In the genomic region with DNA sequence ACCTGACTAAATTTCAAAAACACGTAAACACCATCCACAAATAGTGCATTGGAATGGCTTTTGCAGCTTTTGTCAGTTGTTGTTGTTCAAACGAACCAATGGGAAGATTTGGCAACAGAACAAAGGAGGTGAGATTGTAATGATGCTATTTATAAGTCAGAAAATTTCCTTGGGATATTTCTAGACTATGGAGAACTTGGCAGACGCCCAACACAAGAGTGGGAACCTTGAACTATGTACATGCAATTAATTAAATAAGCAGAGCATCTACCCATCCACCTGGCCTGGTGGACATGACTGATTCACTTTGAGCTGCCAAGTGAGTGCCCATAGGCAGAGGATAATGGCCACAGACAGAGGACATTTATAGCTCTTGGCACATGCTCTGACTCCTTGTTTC, we compare ENCODE assay signal across 17 mouse cellular contexts. TPM values are rescaled to one million over a fixed set of nuclear protein-coding genes. Genes with fewer than 3 reads are reported as not detected.
DNase-seq lines count a peak whose midpoint lies in the region; ATAC-seq and TF ChIP-seq lines count a peak whose summit lies in the region.
"Had no signal": no experiment of that assay in that cellular context is flagged by ENCODE, and none has a peak within 500 bp of the region (broad histone marks: within the 10 kb centered on the region; RNA-seq: fewer than 3 reads in every experiment).

No protein-coding gene starts in this region.

- no peak for TF ChIP-seq CTCF in kidney, postnatal 0 days (IDR thresholded peaks at IDR 0.05; ENCODE audit: low read depth)
- no peak for TF ChIP-seq CTCF in intestine, postnatal 0 days (IDR thresholded peaks at IDR 0.05; ENCODE audit: low read depth)

- 52% methylated on average over 3 of the region's 3 CpGs for WGBS in kidney, postnatal 0 days
- WGBS in intestine, postnatal 0 days: 49% methylated on average over 3 of the region's 3 CpGs

- no peak overlapping the region for H3K27ac ChIP-seq in kidney, postnatal 0 days
- H3K27ac ChIP-seq in intestine, postnatal 0 days (ENCODE audit: low read depth, low read length): no peak overlapping the region
- H3K27ac ChIP-seq: limb, embryonic 10.5 days; liver, embryonic 12.5 days; neural tube, embryonic 13.5 days had no signal

- no peak overlapping the region for H3K9ac ChIP-seq in kidney, postnatal 0 days (ENCODE audit: low read depth, low read length)
- H3K9ac ChIP-seq in intestine, postnatal 0 days (ENCODE audit: low read depth, low read length): no peak overlapping the region
- H3K9ac ChIP-seq: liver, embryonic 12.5 days; neural tube, embryonic 13.5 days had no signal

- H3K4me3 ChIP-seq in kidney, postnatal 0 days (replicated peaks; ENCODE audit: low read depth, low read length): no peak overlapping the region
- H3K4me3 ChIP-seq in intestine, postnatal 0 days (ENCODE audit: low read depth, low read length): no peak overlapping the region
- H3K4me3 ChIP-seq: limb, embryonic 10.5 days; liver, embryonic 12.5 days; neural tube, embryonic 13.5 days had no signal

- H3K9me3 ChIP-seq in kidney, postnatal 0 days (replicated peaks; ENCODE audit: low read length): no peaks in the 10 kb centered on the region
- 0 out of 2 replicates have a peak, but pooled peaks cover 3% of the 10 kb centered on the region for H3K9me3 ChIP-seq in intestine, postnatal 0 days (ENCODE audit: control insufficient read depth)
- H3K9me3 ChIP-seq: limb, embryonic 10.5 days; liver, embryonic 12.5 days had no signal

- no peaks in the 10 kb centered on the region for H3K27me3 ChIP-seq in kidney, postnatal 0 days (ENCODE audit: insufficient read depth, low read length)
- H3K27me3 ChIP-seq in intestine, postnatal 0 days (replicated peaks; ENCODE audit: control insufficient read depth, insufficient read depth, low read length): no peaks in the 10 kb centered on the region; the same call in 1 of the 2 replicates
- H3K27me3 ChIP-seq: liver, embryonic 12.5 days; neural tube, embryonic 13.5 days had no signal

- H3K36me3 ChIP-seq in kidney, postnatal 0 days (ENCODE audit: insufficient read depth, low read length): no peaks in the 10 kb centered on the region
- no peaks in the 10 kb centered on the region for H3K36me3 ChIP-seq in intestine, postnatal 0 days (ENCODE audit: control insufficient read depth, insufficient read depth)
- H3K36me3 ChIP-seq: limb, embryonic 10.5 days; liver, embryonic 12.5 days; neural tube, embryonic 13.5 days had no signal

- no peaks in the 10 kb centered on the region for H3K4me1 ChIP-seq in kidney, postnatal 0 days (replicated peaks; ENCODE audit: insufficient read depth, low read length)
- no peaks in the 10 kb centered on the region for H3K4me1 ChIP-seq in intestine, postnatal 0 days (replicated peaks; ENCODE audit: control insufficient read depth, insufficient read depth, low read length)
- H3K4me1 ChIP-seq: limb, embryonic 10.5 days; liver, embryonic 12.5 days; neural tube, embryonic 13.5 days had no signal

- H3K4me2 ChIP-seq in kidney, postnatal 0 days (ENCODE audit: low read length): no peak overlapping the region
- no peak overlapping the region for H3K4me2 ChIP-seq in intestine, postnatal 0 days (replicated peaks; ENCODE audit: low read depth)
- H3K4me2 ChIP-seq: liver, embryonic 12.5 days; neural tube, embryonic 13.5 days had no signal

- peak; percentile 16 for DNase-seq in kidney, postnatal 0 days (ENCODE audit: low spot score)
- no peak for DNase-seq in kidney, adult 9 months
- peak; percentile 62 for DNase-seq in adrenal gland, postnatal 14 days
- peak; percentile 65 to 75 for DNase-seq in heart, adult 9 months (ENCODE audit: low spot score in 2 of 2)
- peak; percentile 58 for DNase-seq in heart, postnatal 4 days
- no peak for DNase-seq in layer of hippocampus, postnatal 36 days
- DNase-seq: cerebellum, adult 2 months; thymus, adult 18-20 months had no signal

- no peak for ATAC-seq in kidney, postnatal 0 days (replicated peaks; ENCODE audit: low FRiP score, low read depth)
- no peak for ATAC-seq in intestine, postnatal 0 days
- ATAC-seq: CD4-positive, CD25-positive, alpha-beta regulatory T cell, adult 4 months; forebrain, embryonic 14.5 days; liver, embryonic 12.5 days; lung, postnatal 0 days; midbrain, embryonic 16.5 days had no signal

RNA-seq across cellular contexts. Expression of gene Kcnh2, which starts 59.5 kb away (rescaled TPM):
- polyA plus RNA-seq in kidney, postnatal 0 days (2015; fragmentation: Nextera tagmentation; extraction: Ambion mirVana): 3.9 and 4.4 TPM in 2 replicates
- total RNA-seq in adrenal gland, postnatal 14 days (2021): 10.7 and 11.1 TPM in 2 replicates
- total RNA-seq in heart, postnatal 4 days (2021): 100 to 1,000 TPM; 108 to 118 TPM
- polyA plus RNA-seq in intestine, postnatal 0 days (2015; fragmentation: Nextera tagmentation; extraction: Ambion mirVana): 3.0 and 3.1 TPM in 2 replicates
- 10 to 100 TPM; 21.3 to 23.7 TPM for total RNA-seq in layer of hippocampus, postnatal 36 days (2021)
- total RNA-seq: megakaryocyte, adult 5-6 weeks had no signal

Comparison
In these comparisons a context has a peak if more than half of its experiments do, and no peak if none do; other contexts are left out.
1. DNase-seq: peak in kidney, postnatal 0 days (single experiment), adrenal gland, postnatal 14 days (single experiment), heart, adult 9 months (2 of 2) and heart, postnatal 4 days (single experiment); none in kidney, adult 9 months (single experiment) and layer of hippocampus, postnatal 36 days (0 of 2).